Mouse (Mus musculus): Measurements from ENCODE around the gene Shank2. TPM values are rescaled to one million over a fixed set of nuclear protein-coding genes. Genes with fewer than 3 reads are reported as not detected.

The Shank2 gene
- polyA plus RNA-seq, 1 experiment from 2014 or later = 1.6 TPM

GRCm38 (mm10) chr7:144021801-144022200, 20.1 kb downstream of the Shank2 start:
- no peaks in the 10 kb centered on the region for H3K9me3 ChIP-seq (replicated peaks; ENCODE audit: control insufficient read depth, low read length)
- WGBS = 75% methylated on average over 3 of the region's 3 CpGs
- no peaks in the 10 kb centered on the region for H3K36me3 ChIP-seq (ENCODE audit: control insufficient read depth, insufficient read depth, low read length)
- no peaks in the 10 kb centered on the region for H3K4me1 ChIP-seq (ENCODE audit: control insufficient read depth, insufficient read depth, low read length)
- no peaks in the 10 kb centered on the region for H3K27me3 ChIP-seq (ENCODE audit: control insufficient read depth, insufficient read depth, low read length)
- no peak overlapping the region for H3K4me2 ChIP-seq (ENCODE audit: low read depth, low read length)
- H3K4me3 ChIP-seq (replicated peaks; ENCODE audit: low read length) = no peak overlapping the region
- no peak overlapping the region for H3K9ac ChIP-seq (ENCODE audit: low read length)
- 0 out of 2 replicates have a peak overlapping the region, but pooled peaks have one; percentile 29 for H3K27ac ChIP-seq (ENCODE audit: low read length)
- no peak for ATAC-seq (ENCODE audit: insufficient read depth, low FRiP score)

GRCm38 (mm10) chr7:144022682-144023081, 21.0 kb downstream of the Shank2 start:
- no peaks in the 10 kb centered on the region for H3K9me3 ChIP-seq (replicated peaks; ENCODE audit: control insufficient read depth, low read length)
- H3K4me2 ChIP-seq (ENCODE audit: low read depth, low read length) = no peak overlapping the region
- peak overlapping the region; percentile 29 for H3K27ac ChIP-seq (ENCODE audit: low read length)
- H3K4me1 ChIP-seq (ENCODE audit: control insufficient read depth, insufficient read depth, low read length) = no peaks in the 10 kb centered on the region
- 17% methylated on average over 5 of the region's 5 CpGs for WGBS
- H3K36me3 ChIP-seq (ENCODE audit: control insufficient read depth, insufficient read depth, low read length) = no peaks in the 10 kb centered on the region
- no peaks in the 10 kb centered on the region for H3K27me3 ChIP-seq (ENCODE audit: control insufficient read depth, insufficient read depth, low read length)
- no peak overlapping the region for H3K9ac ChIP-seq (ENCODE audit: low read length)
- ATAC-seq (ENCODE audit: insufficient read depth, low FRiP score) = peak; percentile 72; the same call in 1 of the 2 replicates
- no peak overlapping the region for H3K4me3 ChIP-seq (replicated peaks; ENCODE audit: low read length)

- Histone ChIP-seq H3K36me3 (ENCODE audit: control insufficient read depth, insufficient read depth, low read length) (no peaks in the 10 kb centered on the region), H3K4me2 (ENCODE audit: low read depth, low read length) (no peak overlapping the region), H3K27me3 (ENCODE audit: control insufficient read depth, insufficient read depth, low read length) (no peaks in the 10 kb centered on the region), H3K4me3 (replicated peaks; ENCODE audit: low read length) (no peak overlapping the region), H3K4me1 (ENCODE audit: control insufficient read depth, insufficient read depth, low read length) (no peaks in the 10 kb centered on the region), H3K9ac (ENCODE audit: low read length) (no peak overlapping the region), H3K27ac (ENCODE audit: low read length) (no peak overlapping the region), H3K9me3 (replicated peaks; ENCODE audit: control insufficient read depth, low read length) (no peaks in the 10 kb centered on the region)
- ATAC-seq (ENCODE audit: insufficient read depth, low FRiP score) = no peak
- WGBS = 44% methylated on average over 4 of the region's 4 CpGs
Measured at GRCm38 (mm10) chr7:144023561-144023960, 21.8 kb downstream of the Shank2 start.

GRCm38 (mm10) chr7:144026024-144026752, 24.5 kb downstream of the Shank2 start:
- 87% methylated on average over 12 of the region's 12 CpGs for WGBS
- no peaks in the 10 kb centered on the region for H3K9me3 ChIP-seq (replicated peaks; ENCODE audit: control insufficient read depth, low read length)
- H3K9ac ChIP-seq (ENCODE audit: low read length) = no peak overlapping the region
- H3K4me3 ChIP-seq (replicated peaks; ENCODE audit: low read length) = no peak overlapping the region
- no peak overlapping the region for H3K27ac ChIP-seq (ENCODE audit: low read length)
- H3K36me3 ChIP-seq (ENCODE audit: control insufficient read depth, insufficient read depth, low read length) = no peaks in the 10 kb centered on the region
- no peak for ATAC-seq (ENCODE audit: insufficient read depth, low FRiP score)
- H3K4me1 ChIP-seq (ENCODE audit: control insufficient read depth, insufficient read depth, low read length) = no peaks in the 10 kb centered on the region
- no peak overlapping the region for H3K4me2 ChIP-seq (ENCODE audit: low read depth, low read length)
- no peaks in the 10 kb centered on the region for H3K27me3 ChIP-seq (ENCODE audit: control insufficient read depth, insufficient read depth, low read length)

- no peak overlapping the region for H3K9ac ChIP-seq (ENCODE audit: low read length)
- 73% methylated on average over 5 of the region's 5 CpGs for WGBS
Measured at GRCm38 (mm10) chr7:144029246-144029645, 27.5 kb downstream of the Shank2 start.

GRCm38 (mm10) chr7:144030796-144031195, 29.1 kb downstream of the Shank2 start:
- ATAC-seq (ENCODE audit: insufficient read depth, low FRiP score) = no peak
- Histone ChIP-seq H3K9ac (ENCODE audit: low read length) (no peak overlapping the region), H3K4me1 (ENCODE audit: control insufficient read depth, insufficient read depth, low read length) (no peaks in the 10 kb centered on the region), H3K27me3 (ENCODE audit: control insufficient read depth, insufficient read depth, low read length) (no peaks in the 10 kb centered on the region), H3K36me3 (ENCODE audit: control insufficient read depth, insufficient read depth, low read length) (no peaks in the 10 kb centered on the region), H3K4me2 (ENCODE audit: low read depth, low read length) (no peak overlapping the region), H3K27ac (ENCODE audit: low read length) (no peak overlapping the region), H3K9me3 (replicated peaks; ENCODE audit: control insufficient read depth, low read length) (no peaks in the 10 kb centered on the region), H3K4me3 (replicated peaks; ENCODE audit: low read length) (no peak overlapping the region)
- 75% methylated on average over 11 of the region's 11 CpGs for WGBS

More at GRCm38 (mm10) chr7:144029246-144029645, 27.5 kb downstream of the Shank2 start:
- Histone ChIP-seq H3K27ac (ENCODE audit: low read length) (no peak overlapping the region), H3K27me3 (ENCODE audit: control insufficient read depth, insufficient read depth, low read length) (no peaks in the 10 kb centered on the region), H3K4me1 (ENCODE audit: control insufficient read depth, insufficient read depth, low read length) (no peaks in the 10 kb centered on the region), H3K9me3 (replicated peaks; ENCODE audit: control insufficient read depth, low read length) (no peaks in the 10 kb centered on the region), H3K36me3 (ENCODE audit: control insufficient read depth, insufficient read depth, low read length) (no peaks in the 10 kb centered on the region), H3K4me3 (replicated peaks; ENCODE audit: low read length) (no peak overlapping the region), H3K4me2 (ENCODE audit: low read depth, low read length) (no peak overlapping the region)
- no peak for ATAC-seq (ENCODE audit: insufficient read depth, low FRiP score)

- no peak overlapping the region for H3K9ac ChIP-seq (ENCODE audit: low read length)
- H3K4me3 ChIP-seq (replicated peaks; ENCODE audit: low read length) = no peak overlapping the region
- H3K4me2 ChIP-seq (ENCODE audit: low read depth, low read length) = no peak overlapping the region
- no peaks in the 10 kb centered on the region for H3K36me3 ChIP-seq (ENCODE audit: control insufficient read depth, insufficient read depth, low read length)
- H3K27me3 ChIP-seq (ENCODE audit: control insufficient read depth, insufficient read depth, low read length) = no peaks in the 10 kb centered on the region
- no peak overlapping the region for H3K27ac ChIP-seq (ENCODE audit: low read length)
- H3K9me3 ChIP-seq (replicated peaks; ENCODE audit: control insufficient read depth, low read length) = no peaks in the 10 kb centered on the region
- no peak for ATAC-seq (ENCODE audit: insufficient read depth, low FRiP score)
- WGBS = 84% methylated on average over 3 of the region's 3 CpGs
- no peaks in the 10 kb centered on the region for H3K4me1 ChIP-seq (ENCODE audit: control insufficient read depth, insufficient read depth, low read length)
Measured at GRCm38 (mm10) chr7:144031611-144032010, 29.9 kb downstream of the Shank2 start.

- no peak for ATAC-seq (ENCODE audit: insufficient read depth, low FRiP score)
- Histone ChIP-seq H3K27ac (ENCODE audit: low read length) (no peak overlapping the region), H3K4me2 (ENCODE audit: low read depth, low read length) (no peak overlapping the region), H3K36me3 (ENCODE audit: control insufficient read depth, insufficient read depth, low read length) (no peaks in the 10 kb centered on the region), H3K27me3 (ENCODE audit: control insufficient read depth, insufficient read depth, low read length) (no peaks in the 10 kb centered on the region), H3K4me1 (ENCODE audit: control insufficient read depth, insufficient read depth, low read length) (peaks cover 11% of the 10 kb centered on the region), H3K9ac (ENCODE audit: low read length) (no peak overlapping the region), H3K4me3 (replicated peaks; ENCODE audit: low read length) (no peak overlapping the region), H3K9me3 (replicated peaks; ENCODE audit: control insufficient read depth, low read length) (no peaks in the 10 kb centered on the region)
- 94% methylated on average over 11 of the region's 11 CpGs for WGBS
Measured at GRCm38 (mm10) chr7:144037541-144037940, 35.8 kb downstream of the Shank2 start.

GRCm38 (mm10) chr7:144037966-144038669, 36.4 kb downstream of the Shank2 start:
- no peaks in the 10 kb centered on the region for H3K27me3 ChIP-seq (ENCODE audit: control insufficient read depth, insufficient read depth, low read length)
- 44% methylated on average over 9 of the region's 9 CpGs for WGBS
- no peak overlapping the region for H3K4me2 ChIP-seq (ENCODE audit: low read depth, low read length)
- no peak overlapping the region for H3K9ac ChIP-seq (ENCODE audit: low read length)
- ATAC-seq (ENCODE audit: insufficient read depth, low FRiP score) = peak; percentile 74; the same call in 1 of the 2 replicates
- no peaks in the 10 kb centered on the region for H3K9me3 ChIP-seq (replicated peaks; ENCODE audit: control insufficient read depth, low read length)
- H3K4me1 ChIP-seq (ENCODE audit: control insufficient read depth, insufficient read depth, low read length) = peaks cover 11% of the 10 kb centered on the region
- no peak overlapping the region for H3K27ac ChIP-seq (ENCODE audit: low read length)
- H3K4me3 ChIP-seq (replicated peaks; ENCODE audit: low read length) = no peak overlapping the region
- H3K36me3 ChIP-seq (ENCODE audit: control insufficient read depth, insufficient read depth, low read length) = no peaks in the 10 kb centered on the region

Measured in stomach, embryonic 16.5 days (tissue).